Mouse (Mus musculus) thymus, postnatal 25 days (tissue): Measurements from ENCODE around the gene Yju2.

ENCODE experiments used
- DNase-seq: peaks from one replicate; pipeline ENCODE4 v3.0.0; 2022

Gene Yju2

GRCm38 (mm10) chr17:56008356-56009087, 49.6 kb downstream of the Yju2 start:
- DNase-seq: peak; percentile 89

GRCm38 (mm10) chr17:56009088-56009961, 50.4 kb downstream of the Yju2 start:
- peak; percentile 93 for DNase-seq

- DNase-seq: no peak
These were observed 51.0 kb downstream of the Yju2 start for GRCm38 (mm10) chr17:56009962-56010240.

- no peak for DNase-seq
These were observed 51.4 kb downstream of the Yju2 start for GRCm38 (mm10) chr17:56010255-56010654.

- peak; percentile 81 for DNase-seq
These were observed 51.8 kb downstream of the Yju2 start for GRCm38 (mm10) chr17:56010681-56011080.

GRCm38 (mm10) chr17:56011441-56011840, 52.5 kb downstream of the Yju2 start:
- no peak for DNase-seq

GRCm38 (mm10) chr17:56015293-56015692, 56.4 kb downstream of the Yju2 start:
- DNase-seq: no peak

GRCm38 (mm10) chr17:56016382-56016781, 57.5 kb downstream of the Yju2 start:
- no peak for DNase-seq

GRCm38 (mm10) chr17:56016793-56017785, 58.2 kb downstream of the Yju2 start:
- no peak for DNase-seq

GRCm38 (mm10) chr17:56017848-56018247, 58.9 kb downstream of the Yju2 start:
- DNase-seq: no peak
